Mouse (Mus musculus) lung, adult 18-20 months (tissue): ENCODE data around the gene Timm8a1.

ENCODE experiments used
- DNase-seq, 2 experiments: peaks; one replicate each; pipeline ENCODE4 v3.0.0; 2022; ENCODE audit warnings: mixed read lengths in 2 of 2

Timm8a1 gene

GRCm38 (mm10) chrX:134541145-134541954 is at the start of gene Timm8a1:
Timm8a1 (minus strand) TSS chrX:134541865.
- peak; percentile 35 to 47 for DNase-seq

GRCm38 (mm10) chrX:134589836-134590235 is 48.2 kb upstream of the Timm8a1 start:
- no peak for DNase-seq

GRCm38 (mm10) chrX:134588997-134589396 is 47.3 kb upstream of the Timm8a1 start:
- DNase-seq, result no peak

GRCm38 (mm10) chrX:134588261-134588660 is 46.6 kb upstream of the Timm8a1 start:
- DNase-seq, result no peak

GRCm38 (mm10) chrX:134586447-134586846 is 44.8 kb upstream of the Timm8a1 start:
- DNase-seq, result no peak

GRCm38 (mm10) chrX:134585103-134586002 is 43.7 kb upstream of the Timm8a1 start, which contains the start of gene Rpl36a:
Rpl36a (plus strand) TSS chrX:134585654.
- DNase-seq, result peak; percentile 90 to 93

GRCm38 (mm10) chrX:134582888-134583669 is 41.4 kb upstream of the Timm8a1 start, which contains the start of gene Btk:
Btk (minus strand) TSS chrX:134583570.
- DNase-seq, result peak in 1 of 2 experiments; percentile 4

- DNase-seq, result no peak
Observed at GRCm38 (mm10) chrX:134582270-134582669, 40.6 kb upstream of the Timm8a1 start.

- no peak for DNase-seq
Observed at GRCm38 (mm10) chrX:134580528-134581305, 39.1 kb upstream of the Timm8a1 start.

GRCm38 (mm10) chrX:134577896-134578295 is 36.2 kb upstream of the Timm8a1 start:
- DNase-seq, result no peak

- DNase-seq, result no peak
Observed at GRCm38 (mm10) chrX:134566536-134567222, 25.0 kb upstream of the Timm8a1 start.

GRCm38 (mm10) chrX:134564326-134564725 is 22.7 kb upstream of the Timm8a1 start:
- no peak for DNase-seq

- DNase-seq, result no peak
Observed at GRCm38 (mm10) chrX:134554425-134554824, 12.8 kb upstream of the Timm8a1 start.

- no peak for DNase-seq
Observed at GRCm38 (mm10) chrX:134553326-134553725, 11.7 kb upstream of the Timm8a1 start.

- peak in 1 of 2 experiments; percentile 13 for DNase-seq
Observed at GRCm38 (mm10) chrX:134550903-134551302, 9.2 kb upstream of the Timm8a1 start.

- no peak for DNase-seq
Observed at GRCm38 (mm10) chrX:134547330-134547729, 5.7 kb upstream of the Timm8a1 start.

GRCm38 (mm10) chrX:134541955-134542308 is 267 bp upstream of the Timm8a1 start:
- DNase-seq, result no peak

GRCm38 (mm10) chrX:134540414-134541135 is 1.1 kb downstream of the Timm8a1 start:
- DNase-seq, result no peak

GRCm38 (mm10) chrX:134539795-134540194 is 1.9 kb downstream of the Timm8a1 start:
- peak in 1 of 2 experiments; percentile 2 for DNase-seq

GRCm38 (mm10) chrX:134533346-134533745 is 8.3 kb downstream of the Timm8a1 start:
- DNase-seq, result no peak
